Mouse (Mus musculus): ENCODE results near the gene Actn4. TPM values are rescaled to one million over a fixed set of nuclear protein-coding genes. Genes with fewer than 3 reads are reported as not detected.
A peak's percentile ranks its signal among the peaks of the same experiment; 100 is the strongest.

Gene Actn4
- total and polyA plus RNA-seq, 2 experiments = 47.4 to 125 TPM

DNA sequence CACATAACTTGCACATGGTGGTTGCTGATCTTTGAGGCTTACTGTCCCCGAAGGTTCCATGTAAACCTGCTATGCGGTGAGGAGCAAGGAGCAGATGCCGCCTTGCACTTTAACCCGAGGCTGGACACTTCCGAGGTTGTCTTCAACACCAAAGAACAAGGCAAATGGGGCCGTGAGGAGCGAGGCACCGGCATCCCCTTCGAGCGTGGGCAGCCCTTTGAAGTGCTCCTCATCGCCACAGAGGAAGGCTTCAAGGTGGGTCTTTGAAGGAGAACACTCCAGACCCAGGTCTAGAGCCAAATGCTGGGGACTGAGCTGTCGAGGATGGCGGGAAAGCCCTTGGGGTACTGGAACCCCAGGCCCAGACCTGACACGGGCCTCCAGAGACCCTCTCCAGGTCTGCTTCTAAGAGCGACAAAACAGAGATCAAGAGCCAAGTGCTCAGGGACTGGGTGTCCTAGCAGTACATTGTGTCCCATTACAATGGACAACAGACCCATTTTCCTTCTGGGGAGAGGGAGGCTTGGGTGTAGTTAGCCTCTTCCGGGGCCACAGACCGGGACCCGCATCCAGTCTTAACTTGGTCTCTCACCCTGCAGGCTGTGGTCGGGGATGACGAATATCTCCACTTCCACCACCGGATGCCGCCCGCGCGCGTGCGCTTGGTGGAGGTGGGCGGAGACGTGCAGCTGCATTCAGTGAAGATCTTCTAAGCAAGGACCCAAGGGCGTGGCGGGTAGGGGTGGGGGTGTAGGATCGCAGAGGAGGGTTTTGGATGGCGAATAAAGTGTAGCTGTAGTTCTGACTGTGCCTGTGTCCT, 96.4 kb downstream of the Actn4 start:
- Histone ChIP-seq H3K4me1 (ENCODE audit: control insufficient read depth, insufficient read depth, low read length) (no peaks in the 10 kb centered on the region), H3K4me3 (ENCODE audit: insufficient read depth, low read depth, low read length) (no peak overlapping the region), H3K79me2 (ENCODE audit: control insufficient read depth, insufficient read depth, low read length) (no peaks in the 10 kb centered on the region), H3K36me3 (ENCODE audit: control insufficient read depth, insufficient read depth, low read length) (no peaks in the 10 kb centered on the region), H3K9ac (ENCODE audit: low read depth, low read length) (0 out of 2 replicates have a peak overlapping the region, but pooled peaks have one; percentile 31), H3K27me3 (ENCODE audit: control insufficient read depth, insufficient read depth, low read length) (no peaks in the 10 kb centered on the region), H3K27ac (replicated peaks; ENCODE audit: insufficient read depth, low read depth, low read length) (no peak overlapping the region)
- WGBS = 47% methylated on average over 33 of the region's 33 CpGs
- TF ChIP-seq POLR2A (IDR thresholded peaks at IDR 0.05; ENCODE audit: extremely low read depth, insufficient read depth, low read length) (no peak), CTCF (IDR thresholded peaks at IDR 0.05; ENCODE audit: low read depth, low read length) (no peak)
- DNase-seq (ENCODE audit: extremely low read depth, low read depth, low spot score) = no peak

DNA sequence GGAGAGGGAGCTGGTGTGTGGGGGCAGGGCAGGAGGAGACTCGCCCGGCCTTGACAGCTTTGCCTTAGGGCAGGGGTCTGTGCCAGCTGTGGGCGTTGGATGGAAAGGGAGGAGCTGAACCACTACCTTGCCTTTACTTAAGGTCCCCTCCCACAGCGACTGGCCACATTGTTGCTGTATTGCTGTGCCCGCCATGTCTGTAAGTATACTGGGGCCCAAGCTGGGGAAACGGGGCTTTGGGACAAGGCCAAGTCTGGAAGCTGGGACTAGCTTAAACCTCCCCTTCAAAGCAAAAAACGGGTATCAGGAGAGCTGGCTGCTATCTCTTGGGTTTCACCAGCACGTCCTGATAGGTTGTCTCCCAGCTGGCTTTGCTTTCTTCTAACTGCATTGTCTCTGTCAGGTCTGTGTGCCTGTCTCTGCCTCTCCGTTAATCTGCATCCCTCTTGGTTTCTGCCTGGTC, 97.8 kb downstream of the Actn4 start:
- Histone ChIP-seq H3K79me2 (ENCODE audit: control insufficient read depth, insufficient read depth, low read length) (no peaks in the 10 kb centered on the region), H3K9ac (ENCODE audit: low read depth, low read length) (no peak overlapping the region), H3K36me3 (ENCODE audit: control insufficient read depth, insufficient read depth, low read length) (no peaks in the 10 kb centered on the region), H3K4me3 (ENCODE audit: insufficient read depth, low read depth, low read length) (no peak overlapping the region), H3K27ac (replicated peaks; ENCODE audit: insufficient read depth, low read depth, low read length) (no peak overlapping the region), H3K4me1 (ENCODE audit: control insufficient read depth, insufficient read depth, low read length) (no peaks in the 10 kb centered on the region), H3K27me3 (ENCODE audit: control insufficient read depth, insufficient read depth, low read length) (no peaks in the 10 kb centered on the region)
- no peak for DNase-seq (ENCODE audit: extremely low read depth, low read depth, low spot score)
- 67% methylated on average over 9 of the region's 9 CpGs for WGBS
- TF ChIP-seq CTCF (IDR thresholded peaks at IDR 0.05; ENCODE audit: low read depth, low read length) (no peak), POLR2A (IDR thresholded peaks at IDR 0.05; ENCODE audit: extremely low read depth, insufficient read depth, low read length) (no peak)

DNA sequence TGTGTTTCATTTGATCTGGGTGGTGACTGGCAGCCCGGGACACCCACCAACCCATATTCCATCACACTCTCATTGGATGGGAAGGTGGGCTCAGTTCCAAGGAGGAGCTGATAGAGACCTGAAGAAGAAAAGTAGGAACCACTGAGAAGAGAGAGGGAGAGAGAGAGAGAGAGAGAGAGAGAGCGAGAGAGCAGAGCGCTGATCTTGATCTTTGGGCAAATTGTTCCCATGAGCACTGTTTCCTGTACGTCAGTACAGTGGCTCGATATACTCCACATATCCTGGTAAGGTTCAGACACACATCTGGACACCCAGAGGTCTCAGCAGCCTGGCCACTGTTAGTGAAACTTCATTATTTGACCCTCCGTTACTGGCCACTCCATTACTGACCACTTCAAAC, 98.6 kb downstream of the Actn4 start, which contains the start of gene Lgals7:
Lgals7 (plus strand) TSS at position 314 of the 400 bp plus-strand sequence.
- Histone ChIP-seq H3K4me3 (ENCODE audit: insufficient read depth, low read depth, low read length) (no peak within 1 kb of the TSS), H3K4me1 (ENCODE audit: control insufficient read depth, insufficient read depth, low read length) (no peaks in the 10 kb centered on the region), H3K9ac (ENCODE audit: low read depth, low read length) (no peak within 1 kb of the TSS), H3K27me3 (ENCODE audit: control insufficient read depth, insufficient read depth, low read length) (no peaks in the 10 kb centered on the region), H3K27ac (replicated peaks; ENCODE audit: insufficient read depth, low read depth, low read length) (no peak within 1 kb of the TSS), H3K79me2 (ENCODE audit: control insufficient read depth, insufficient read depth, low read length) (no peaks in the 10 kb centered on the region), H3K36me3 (ENCODE audit: control insufficient read depth, insufficient read depth, low read length) (no peaks in the 10 kb centered on the region)
- no peak for DNase-seq (ENCODE audit: extremely low read depth, low read depth, low spot score)
- TF ChIP-seq CTCF (IDR thresholded peaks at IDR 0.05; ENCODE audit: low read depth, low read length) (no peak), POLR2A (IDR thresholded peaks at IDR 0.05; ENCODE audit: extremely low read depth, insufficient read depth, low read length) (no peak)
- 92% methylated on average over 6 of the region's 6 CpGs for whole genome bisulfite sequencing

DNA sequence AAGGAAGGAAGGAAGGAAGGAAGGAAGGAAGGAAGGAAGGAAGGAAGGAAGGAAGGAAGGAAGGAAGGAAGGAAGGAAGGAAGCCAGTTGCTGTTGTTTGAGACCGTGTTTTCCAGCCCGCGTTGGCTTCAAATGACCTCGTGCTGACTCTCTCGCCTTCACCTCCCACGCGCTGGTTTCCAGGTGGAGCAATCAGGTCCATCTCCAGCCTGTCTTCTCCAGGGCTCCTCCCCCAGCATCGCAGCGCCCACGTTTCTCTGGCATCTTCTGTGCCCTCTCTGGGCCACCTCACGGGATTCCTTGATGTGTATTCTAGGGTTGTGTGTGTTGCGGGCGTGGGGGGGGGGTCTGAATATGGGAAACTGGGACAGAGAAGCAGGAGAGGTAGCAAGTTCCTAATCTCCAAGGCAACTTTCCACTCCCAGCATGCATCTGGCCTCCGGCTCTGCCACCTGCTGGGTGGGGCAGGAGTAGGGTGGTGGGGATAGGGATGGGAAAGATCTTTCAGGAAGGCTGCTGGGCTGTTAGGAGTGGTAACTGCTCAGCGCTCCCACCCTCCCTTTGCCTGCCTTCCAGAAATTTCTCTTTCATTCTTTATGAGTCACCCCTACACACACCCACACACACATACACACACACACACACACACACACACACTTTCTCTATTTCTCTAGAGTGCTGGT, 99.2 kb downstream of the Actn4 start:
- TF ChIP-seq POLR2A (IDR thresholded peaks at IDR 0.05; ENCODE audit: extremely low read depth, insufficient read depth, low read length) = no peak
- no peak for TF ChIP-seq CTCF (IDR thresholded peaks at IDR 0.05; ENCODE audit: low read depth, low read length)
- no peak overlapping the region for H3K4me3 ChIP-seq (ENCODE audit: insufficient read depth, low read depth, low read length)

DNA sequence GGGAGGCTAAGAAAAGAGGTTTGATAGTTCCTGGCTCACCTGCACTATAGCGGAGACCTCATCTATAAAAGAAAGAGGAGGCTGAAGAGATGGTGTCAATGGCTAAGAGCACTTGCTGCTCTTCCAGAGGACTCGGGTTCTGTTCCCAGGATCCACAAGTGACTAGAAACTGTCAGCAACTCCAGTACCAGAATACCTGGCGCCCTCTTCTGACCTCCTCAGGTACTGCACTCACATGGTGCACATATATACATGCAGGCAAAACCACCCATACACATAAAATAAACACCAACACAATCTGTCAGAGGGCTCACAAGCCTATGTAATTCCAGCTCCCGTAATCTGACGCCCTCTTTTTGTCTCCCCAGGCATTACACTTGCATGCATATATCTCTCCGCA, 101.2 kb downstream of the Actn4 start:
- WGBS = 93% methylated on average over 6 of the region's 6 CpGs
- H3K27ac ChIP-seq (replicated peaks; ENCODE audit: insufficient read depth, low read depth, low read length) = no peak overlapping the region
- H3K36me3 ChIP-seq (ENCODE audit: control insufficient read depth, insufficient read depth, low read length) = no peaks in the 10 kb centered on the region
- H3K9ac ChIP-seq (ENCODE audit: low read depth, low read length) = no peak overlapping the region
- no peaks in the 10 kb centered on the region for H3K4me1 ChIP-seq (ENCODE audit: control insufficient read depth, insufficient read depth, low read length)
- H3K79me2 ChIP-seq (ENCODE audit: control insufficient read depth, insufficient read depth, low read length) = no peaks in the 10 kb centered on the region
- TF ChIP-seq CTCF (IDR thresholded peaks at IDR 0.05; ENCODE audit: low read depth, low read length) (peak; percentile 11; the same call in 1 of the 2 replicates), POLR2A (IDR thresholded peaks at IDR 0.05; ENCODE audit: extremely low read depth, insufficient read depth, low read length) (no peak)
- no peaks in the 10 kb centered on the region for H3K27me3 ChIP-seq (ENCODE audit: control insufficient read depth, insufficient read depth, low read length)
- H3K4me3 ChIP-seq (ENCODE audit: insufficient read depth, low read depth, low read length) = no peak overlapping the region
- no peak for DNase-seq (ENCODE audit: extremely low read depth, low read depth, low spot score)

More for the DNA sequence above, 99.2 kb downstream of the Actn4 start:
- Histone ChIP-seq H3K27ac (replicated peaks; ENCODE audit: insufficient read depth, low read depth, low read length) (no peak overlapping the region), H3K9ac (ENCODE audit: low read depth, low read length) (no peak overlapping the region), H3K36me3 (ENCODE audit: control insufficient read depth, insufficient read depth, low read length) (no peaks in the 10 kb centered on the region), H3K4me1 (ENCODE audit: control insufficient read depth, insufficient read depth, low read length) (no peaks in the 10 kb centered on the region), H3K27me3 (ENCODE audit: control insufficient read depth, insufficient read depth, low read length) (no peaks in the 10 kb centered on the region), H3K79me2 (ENCODE audit: control insufficient read depth, insufficient read depth, low read length) (no peaks in the 10 kb centered on the region)
- WGBS = 67% methylated on average over 15 of the region's 15 CpGs
- no peak for DNase-seq (ENCODE audit: extremely low read depth, low read depth, low spot score)

Measured in liver, adult 2 months (tissue).